Mouse (Mus musculus) gastrocnemius, postnatal 36 days (tissue): Measurements from ENCODE around the gene Paqr4. TPM values are rescaled to one million over a fixed set of nuclear protein-coding genes. Genes with fewer than 3 reads are reported as not detected.

Source experiments
- total RNA-seq, 2 experiments: library from RNA; stranded (reverse); gene quantifications; 2 replicates each; pipeline ENCODE4 v1.2.3; 2021

Paqr4 gene
- total RNA-seq, 2 experiments from 2014 or later = 3.6 to 4.0 TPM

Other genes with a start within 250 kb of the Paqr4 start
- gene Zfp213, start 176.6 kb downstream of the Paqr4 start, total RNA-seq = 1 to 10 TPM; 1.8 TPM
- gene Zfp13, start 141.4 kb downstream of the Paqr4 start, total RNA-seq = 1 to 10 TPM; 1.5 to 1.8 TPM
- not detected for gene Zscan10, start 140.0 kb downstream of the Paqr4 start, total RNA-seq
- gene Mmp25, start 95.6 kb downstream of the Paqr4 start, total RNA-seq = not detected
- not detected for gene Bicdl2, start 80.4 kb downstream of the Paqr4 start, total RNA-seq
- gene Hcfc1r1, start 67.3 kb downstream of the Paqr4 start, total RNA-seq = 100 to 1,000 TPM; 125 TPM
- gene Thoc6, start 67.0 kb downstream of the Paqr4 start, total RNA-seq = 1 to 10 TPM; 7.6 to 9.2 TPM
- 10 to 100 TPM; 38.1 to 49.0 TPM for gene Tnfrsf12a, start 63.4 kb downstream of the Paqr4 start, total RNA-seq
- gene Cldn6, start 61.6 kb downstream of the Paqr4 start, total RNA-seq = not detected
- gene Cldn9, start 56.8 kb downstream of the Paqr4 start, total RNA-seq = not detected
- not detected for gene 1520401A03Rik, start 18.1 kb downstream of the Paqr4 start, total RNA-seq
- under 1 TPM; 0.52 to 0.64 TPM for gene Pkmyt1, start 14.5 kb downstream of the Paqr4 start, total RNA-seq
- gene Kremen2, start 5.0 kb upstream of the Paqr4 start, total RNA-seq = not detected
- gene Flywch1, start 30.7 kb upstream of the Paqr4 start, total RNA-seq = 10 to 100 TPM; 34.3 to 38.0 TPM
- gene Flywch2, start 45.2 kb upstream of the Paqr4 start, total RNA-seq = under 1 TPM in 1 of 2 experiments, not detected in 1; 0.46 TPM
- gene Srrm2, start 49.7 kb upstream of the Paqr4 start, total RNA-seq = 100 to 1,000 TPM; 153 to 189 TPM
- 100 to 1,000 TPM; 270 to 297 TPM for gene Elob, start 88.3 kb upstream of the Paqr4 start, total RNA-seq
- not detected for gene Prss33, start 95.2 kb upstream of the Paqr4 start, total RNA-seq
- gene Prss32, start 103.0 kb upstream of the Paqr4 start, total RNA-seq = not detected
- under 1 TPM in 1 of 2 experiments, not detected in 1; 0.37 TPM for gene Prss41, start 103.3 kb upstream of the Paqr4 start, total RNA-seq
- not detected for gene Prss21, start 127.2 kb upstream of the Paqr4 start, total RNA-seq
- gene Dcpp1, start 140.0 kb upstream of the Paqr4 start, total RNA-seq = not detected
- gene Dcpp2, start 140.0 kb upstream of the Paqr4 start, total RNA-seq = not detected
- gene Dcpp3, start 176.6 kb upstream of the Paqr4 start, total RNA-seq = not detected
- not detected for gene Sbp, start 200.8 kb upstream of the Paqr4 start, total RNA-seq
- not detected for gene Sbpl, start 214.4 kb upstream of the Paqr4 start, total RNA-seq
- gene Prss30, start 239.7 kb upstream of the Paqr4 start, total RNA-seq = not detected